Mouse (Mus musculus) hindbrain, embryonic 11.5 days (tissue): ENCODE results near the gene Gm10563. TPM values are rescaled to one million over a fixed set of nuclear protein-coding genes. Genes with fewer than 3 reads are reported as not detected.

Experiments
- ATAC-seq: fragments of 200-750 bp; cut with Nextera tagmentation; 2 replicates; pipeline ENCODE4 v1.8.0; 2017; ENCODE audit warnings: mild to moderate bottlenecking, moderate TSS enrichment, moderate library complexity; ENCODE audit not compliant: low FRiP score
- DNase-seq: peaks from one replicate; pipeline ENCODE4 v3.0.0-alpha.2; 2015; ENCODE audit warnings: low spot score
- H3K27ac ChIP-seq: fragments of 300-500 bp; sonication (generic); 2 replicates; pipeline ENCODE4 v1.5.1; 2014; ENCODE audit warnings: mild to moderate bottlenecking, low read depth, low read length
- H3K27me3 ChIP-seq: fragments of 300-500 bp; sonication (generic); 2 replicates; pipeline ENCODE4 v1.6.1; 2014; ENCODE audit warnings: mild to moderate bottlenecking, low read length, moderate library complexity, mixed read lengths; ENCODE audit not compliant: control insufficient read depth, insufficient read depth
- H3K36me3 ChIP-seq: fragments of 300-500 bp; sonication (generic); 2 replicates; pipeline ENCODE4 v1.6.1; 2014; ENCODE audit warnings: mild to moderate bottlenecking, low read length, moderate library complexity, mixed read lengths; ENCODE audit not compliant: control insufficient read depth, insufficient read depth
- H3K4me1 ChIP-seq: fragments of 300-500 bp; sonication (generic); replicated peaks from 2 replicates; pipeline ENCODE4 v1.6.1; 2014; ENCODE audit warnings: low read length, mixed read lengths; ENCODE audit not compliant: control insufficient read depth, insufficient read depth
- H3K4me2 ChIP-seq: fragments of 300-500 bp; sonication (generic); replicated peaks from 2 replicates; pipeline ENCODE4 v1.6.1; 2014; ENCODE audit warnings: mild to moderate bottlenecking, low read depth, low read length
- H3K4me3 ChIP-seq: fragments of 300-500 bp; sonication (generic); 2 replicates; pipeline ENCODE4 v1.5.1; 2014; ENCODE audit warnings: low read depth, low read length
- H3K9ac ChIP-seq: fragments of 300-500 bp; sonication (generic); 2 replicates; pipeline ENCODE4 v1.6.1; 2014; ENCODE audit warnings: low read depth, low read length
- H3K9me3 ChIP-seq: fragments of 300-500 bp; sonication (generic); 2 replicates; pipeline ENCODE4 v1.6.1; 2016; ENCODE audit warnings: low read length; ENCODE audit not compliant: control insufficient read depth
- WGBS: fragments of 180-500 bp; shearing (Covaris S2); extraction: QIAGEN DNeasy Blood & Tissue Kit; methylation state at CpG from one replicate; pipeline ENCODE4 v1.1.7; 2014; 5-methylcytosine and 5-hydroxymethylcytosine counted together
- polyA plus RNA-seq: library from polyadenylated mRNA; unstranded; fragments of >200 nt; fragmentation: Nextera tagmentation; extraction: Ambion mirVana; gene quantifications from 2 replicates; pipeline ENCODE4 v1.2.1, GENCODE M21; 2014

Gm10563 gene
- polyA plus RNA-seq, 1 experiment from 2014 or later = not detected

DNA sequence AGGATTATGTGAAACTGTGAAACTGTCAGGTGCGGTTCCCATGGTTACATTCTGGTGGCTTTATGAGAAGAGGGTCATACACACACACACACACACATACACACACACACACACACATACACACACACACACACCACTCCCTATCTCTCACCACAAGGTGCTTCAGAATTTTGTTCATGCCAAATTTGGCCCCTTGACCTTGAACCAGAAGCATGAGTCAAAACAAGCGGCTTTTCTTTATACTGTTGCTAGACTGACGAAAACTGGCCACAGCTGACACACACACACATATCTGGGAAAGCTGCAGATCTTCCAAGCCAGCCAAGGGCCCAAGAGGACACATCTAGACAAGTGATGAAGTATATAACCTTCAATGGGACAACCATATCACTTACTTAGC is 49.4 kb downstream of the Gm10563 start:
- no peak overlapping the region for H3K27ac ChIP-seq
- H3K4me2 ChIP-seq = no peak overlapping the region
- 91% methylated on average over 3 of the region's 3 CpGs for WGBS
- no peaks in the 10 kb centered on the region for H3K4me1 ChIP-seq
- H3K9ac ChIP-seq = no peak overlapping the region
- H3K9me3 ChIP-seq = no peaks in the 10 kb centered on the region
- no peak overlapping the region for H3K4me3 ChIP-seq
- ATAC-seq = no peak
- DNase-seq = no peak
- no peaks in the 10 kb centered on the region for H3K36me3 ChIP-seq
- H3K27me3 ChIP-seq = no peaks in the 10 kb centered on the region

DNA sequence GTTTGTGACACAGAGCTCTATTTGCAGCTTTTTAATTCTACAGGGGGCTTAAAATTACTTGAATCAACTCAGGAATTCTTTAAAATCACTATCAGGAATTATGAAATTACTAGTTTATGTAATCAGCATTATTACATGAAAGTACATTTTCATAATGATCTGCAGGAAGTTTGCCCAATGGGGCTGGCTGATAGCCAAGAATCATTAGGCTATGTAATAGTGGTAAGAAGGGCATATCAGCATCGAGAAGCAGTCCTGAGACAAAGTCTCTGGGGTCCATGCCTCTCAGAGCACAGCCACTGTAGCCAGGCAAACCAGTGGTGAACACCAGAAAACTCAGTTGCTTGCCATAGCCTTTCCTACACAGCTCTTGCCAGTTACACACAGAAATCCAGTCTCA is 51.4 kb downstream of the Gm10563 start:
- no peaks in the 10 kb centered on the region for H3K4me1 ChIP-seq
- WGBS = 77% methylated on average over 1 of the region's 1 CpGs
- DNase-seq (no peak), ATAC-seq (no peak)
- H3K9ac ChIP-seq = no peak overlapping the region
- no peaks in the 10 kb centered on the region; the same call in 1 of the 2 replicates for H3K36me3 ChIP-seq
- no peak overlapping the region for H3K27ac ChIP-seq
- H3K27me3 ChIP-seq = no peaks in the 10 kb centered on the region
- H3K4me3 ChIP-seq = no peak overlapping the region
- no peak overlapping the region for H3K4me2 ChIP-seq
- no peaks in the 10 kb centered on the region for H3K9me3 ChIP-seq

DNA sequence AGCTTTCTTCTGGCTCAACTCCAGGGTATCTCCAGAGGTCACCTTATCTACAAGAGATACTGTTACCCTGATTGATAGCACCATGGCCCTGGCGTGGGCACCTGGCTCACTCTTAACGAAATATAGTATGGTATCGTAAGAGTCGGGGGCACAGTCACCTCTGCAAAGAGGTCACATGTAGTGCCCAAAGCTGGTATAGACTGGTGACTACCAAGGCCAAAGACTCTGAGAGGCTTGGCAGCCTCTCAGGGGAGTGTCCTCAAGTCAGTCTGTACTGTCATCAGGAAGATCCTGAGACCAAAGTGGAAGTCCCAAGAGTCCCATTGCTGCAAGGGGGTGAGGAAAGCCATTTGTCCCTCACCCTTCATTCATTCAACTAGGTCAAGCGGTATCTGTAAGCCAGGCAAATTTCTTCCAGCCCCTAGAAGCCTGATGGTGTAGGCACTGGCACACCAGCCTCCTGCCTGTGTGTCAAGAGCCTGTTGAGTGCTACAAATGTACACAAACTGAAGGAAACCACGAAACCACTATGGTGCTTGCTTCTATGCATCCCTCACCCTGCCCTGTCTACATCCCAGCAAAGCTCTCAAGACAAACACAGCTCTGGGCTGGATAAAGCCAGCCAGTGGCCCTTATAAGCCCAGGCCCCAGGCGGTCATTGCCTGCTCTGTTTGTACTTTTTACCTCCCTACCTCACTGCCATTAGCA is 54.0 kb downstream of the Gm10563 start:
- H3K9me3 ChIP-seq = no peaks in the 10 kb centered on the region
- DNase-seq = no peak
- 83% methylated on average over 7 of the region's 7 CpGs for WGBS
- no peak overlapping the region for H3K4me3 ChIP-seq
- no peak overlapping the region for H3K9ac ChIP-seq
- ATAC-seq = no peak
- H3K27me3 ChIP-seq = no peaks in the 10 kb centered on the region
- no peak overlapping the region for H3K27ac ChIP-seq
- H3K4me2 ChIP-seq = no peak overlapping the region
- no peaks in the 10 kb centered on the region; the same call in 1 of the 2 replicates for H3K36me3 ChIP-seq
- H3K4me1 ChIP-seq = no peaks in the 10 kb centered on the region

- Histone ChIP-seq H3K9me3 (no peaks in the 10 kb centered on the region), H3K4me2 (no peak overlapping the region), H3K4me3 (no peak overlapping the region), H3K36me3 (no peaks in the 10 kb centered on the region; the same call in 1 of the 2 replicates), H3K4me1 (no peaks in the 10 kb centered on the region), H3K9ac (no peak overlapping the region), H3K27me3 (no peaks in the 10 kb centered on the region), H3K27ac (no peak overlapping the region)
- 97% methylated on average over 5 of the region's 5 CpGs for WGBS
- ATAC-seq = no peak
- DNase-seq = no peak
These were observed 55.9 kb downstream of the Gm10563 start for GRCm38 (mm10) chr4:155589356-155589755.

DNA sequence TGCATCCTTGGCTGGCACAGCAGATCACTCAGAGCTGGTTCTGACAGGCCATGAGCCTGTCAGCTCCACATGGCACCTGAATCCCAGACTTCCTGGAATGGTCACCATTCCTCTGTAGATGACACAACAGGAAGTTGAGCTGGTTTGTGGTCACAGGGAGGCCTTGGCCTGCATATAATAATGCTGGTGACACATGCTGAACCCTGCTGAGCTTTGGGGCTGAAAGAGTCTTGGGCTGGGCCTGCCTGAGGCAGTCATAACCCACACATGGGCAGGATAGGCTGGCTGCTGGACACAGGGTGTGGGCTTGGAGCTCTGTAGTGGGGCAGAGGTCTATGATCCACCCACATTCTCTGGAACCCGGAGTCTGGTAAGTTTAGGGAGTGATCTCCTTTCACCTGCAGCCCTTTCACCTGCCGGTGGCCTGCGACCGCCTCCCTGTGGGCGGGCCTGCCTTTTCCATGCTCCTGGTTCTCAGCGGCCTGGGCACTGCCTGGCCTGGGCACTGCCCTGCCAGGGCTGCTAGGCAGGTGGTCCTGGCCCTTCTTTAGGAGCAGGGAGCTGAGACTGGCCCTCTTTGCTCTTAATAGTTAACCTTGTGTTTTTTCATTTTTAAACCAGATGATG is 62.8 kb downstream of the Gm10563 start:
- Histone ChIP-seq H3K4me2 (no peak overlapping the region), H3K36me3 (0 out of 2 replicates have a peak, but pooled peaks cover 3% of the 10 kb centered on the region), H3K27me3 (no peaks in the 10 kb centered on the region), H3K4me3 (no peak overlapping the region), H3K4me1 (no peaks in the 10 kb centered on the region), H3K9ac (no peak overlapping the region), H3K27ac (no peak overlapping the region), H3K9me3 (no peaks in the 10 kb centered on the region)
- WGBS = 90% methylated on average over 6 of the region's 6 CpGs
- ATAC-seq (no peak), DNase-seq (no peak)

DNA sequence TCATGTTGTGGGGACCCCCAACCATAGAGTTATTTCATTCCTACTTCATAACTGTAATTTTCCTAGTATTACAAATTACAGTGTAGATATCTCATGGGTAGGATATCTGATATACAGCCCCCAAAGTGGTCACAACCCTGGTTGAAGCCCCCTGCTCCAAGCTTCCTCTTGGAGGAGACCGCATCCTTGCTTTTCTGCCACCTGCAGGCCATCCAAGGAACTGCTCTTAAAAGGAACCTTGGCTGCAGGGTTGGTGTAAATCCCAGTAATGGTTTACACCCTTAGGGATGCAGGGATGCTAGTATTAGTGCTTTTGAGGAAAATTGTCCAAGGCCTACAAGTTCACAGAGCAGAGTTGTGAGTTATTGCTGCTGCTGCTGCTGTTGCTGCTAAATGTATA is 64.8 kb downstream of the Gm10563 start:
- H3K9me3 ChIP-seq = no peaks in the 10 kb centered on the region
- peak; percentile 79 for DNase-seq
- no peak overlapping the region for H3K4me2 ChIP-seq
- no peaks in the 10 kb centered on the region for H3K27me3 ChIP-seq
- no peak for ATAC-seq
- H3K4me3 ChIP-seq = no peak overlapping the region
- H3K27ac ChIP-seq = no peak overlapping the region
- no peaks in the 10 kb centered on the region for H3K4me1 ChIP-seq
- no peak overlapping the region for H3K9ac ChIP-seq
- 0 out of 2 replicates have a peak, but pooled peaks cover 3% of the 10 kb centered on the region for H3K36me3 ChIP-seq
- 33% methylated on average over 1 of the region's 1 CpGs for WGBS

GRCm38 (mm10) chr4:155578336-155579125 is 66.7 kb downstream of the Gm10563 start:
- Histone ChIP-seq H3K4me2 (no peak overlapping the region), H3K36me3 (0 out of 2 replicates have a peak, but pooled peaks cover 3% of the 10 kb centered on the region), H3K27ac (no peak overlapping the region), H3K4me1 (no peaks in the 10 kb centered on the region), H3K4me3 (no peak overlapping the region), H3K9ac (no peak overlapping the region), H3K9me3 (no peaks in the 10 kb centered on the region), H3K27me3 (no peaks in the 10 kb centered on the region)
- ATAC-seq = no peak
- DNase-seq = no peak
- WGBS = 90% methylated on average over 7 of the region's 7 CpGs

GRCm38 (mm10) chr4:155577741-155578140 is 67.5 kb downstream of the Gm10563 start:
- Histone ChIP-seq H3K36me3 (0 out of 2 replicates have a peak, but pooled peaks cover 3% of the 10 kb centered on the region), H3K4me3 (no peak overlapping the region), H3K27ac (no peak overlapping the region), H3K4me1 (no peaks in the 10 kb centered on the region), H3K4me2 (no peak overlapping the region), H3K9me3 (no peaks in the 10 kb centered on the region), H3K9ac (no peak overlapping the region), H3K27me3 (no peaks in the 10 kb centered on the region)
- no peak for DNase-seq
- WGBS = 88% methylated on average over 5 of the region's 5 CpGs
- no peak for ATAC-seq
